Mouse (Mus musculus): Measurements from ENCODE around the gene Fdxacb1.

DNA sequence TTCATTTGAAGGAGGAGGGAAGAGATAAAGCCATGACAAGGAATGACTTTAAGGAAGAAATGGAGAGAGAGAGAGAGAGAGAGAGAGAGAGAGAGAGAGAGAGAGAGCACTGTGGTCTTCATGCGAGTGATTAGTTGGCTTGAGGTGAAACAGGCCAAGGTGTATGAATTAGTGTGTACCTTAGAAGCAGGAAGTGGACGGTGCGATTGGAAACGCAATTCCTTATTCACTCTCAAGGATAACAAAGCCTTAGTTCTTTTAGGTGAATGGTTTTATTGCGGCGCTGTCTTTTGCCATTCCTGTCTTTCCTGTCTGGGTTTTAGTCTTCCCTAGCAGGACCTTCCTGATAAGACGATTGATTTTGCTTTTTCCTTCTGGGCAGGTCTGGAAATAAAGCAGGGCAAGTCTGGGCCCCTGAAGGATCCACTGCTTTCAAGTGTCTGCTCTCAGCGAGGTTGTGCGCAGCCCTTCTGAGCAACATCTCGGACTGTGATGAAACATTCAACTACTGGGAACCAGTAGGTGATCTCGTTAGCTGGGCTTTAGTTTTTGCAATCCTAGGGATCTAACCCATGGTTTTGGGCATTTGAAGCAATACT lies 8.2 kb downstream of the Fdxacb1 start:
- TF ChIP-seq POLR2A (IDR thresholded peaks at IDR 0.05; ENCODE audit: insufficient read length, low read depth), result no peak
- no peak for TF ChIP-seq SRF (IDR thresholded peaks at IDR 0.05; ENCODE audit: control insufficient read depth, insufficient read length, low read depth)
- TF ChIP-seq POLR2AphosphoS2 (IDR thresholded peaks at IDR 0.05; ENCODE audit: insufficient read length, low read depth), result no peak
- TF ChIP-seq MAX (IDR thresholded peaks at IDR 0.05; ENCODE audit: low read depth), result no peak
- TF ChIP-seq E2F4 (IDR thresholded peaks at IDR 0.05; ENCODE audit: insufficient read depth), result no peak
- no peak for TF ChIP-seq TCF12 (IDR thresholded peaks at IDR 0.05; ENCODE audit: insufficient read depth, poor library complexity, severe bottlenecking)
- no peak for TF ChIP-seq USF1 (IDR thresholded peaks at IDR 0.05; ENCODE audit: low read depth)
- TF ChIP-seq MYOD1 (IDR thresholded peaks at IDR 0.05; ENCODE audit: control insufficient read depth in 1 of 3, insufficient read length in 2 of 3, low read depth in 2 of 3), result no peak

Data from myocyte (in vitro differentiated cells).